Mouse (Mus musculus) erythroblast, embryonic 14.5 days (primary cell): ENCODE measurements around the gene Dnah17.

Experiments
- GATA1 ChIP-seq: IDR thresholded peaks from 2 replicates; pipeline ENCODE4 v1.6.1; 2012; ENCODE audit warnings: low read length, inconsistent platforms, mixed read lengths
- TAL1 ChIP-seq: IDR thresholded peaks from 3 replicates; pipeline ENCODE4 v1.6.1; 2012; ENCODE audit warnings: low read length, inconsistent platforms, mixed read lengths

GRCm38 (mm10) chr11:117986126-117987031, 144.1 kb downstream of the Dnah17 start, which contains the start of gene Pgs1:
- TF ChIP-seq GATA1 (no peak), TAL1 (no peak)
